Mouse (Mus musculus): ENCODE results near the gene Klc1.

GRCm38 (mm10) chr12:111851745-111852144 lies 93.1 kb downstream of the Klc1 start:
- TF ChIP-seq USF1 (IDR thresholded peaks at IDR 0.05; ENCODE audit: low read depth) (no peak), MAX (IDR thresholded peaks at IDR 0.05; ENCODE audit: low read depth) (no peak), POLR2AphosphoS2 (IDR thresholded peaks at IDR 0.05; ENCODE audit: insufficient read length, low read depth) (peak; percentile 54), MYOD1 (IDR thresholded peaks at IDR 0.05; ENCODE audit: control insufficient read depth in 1 of 3, insufficient read length in 2 of 3, low read depth in 2 of 3) (peak; percentile 99 to 100 (median 99)), POLR2A (IDR thresholded peaks at IDR 0.05; ENCODE audit: insufficient read length, low read depth) (peak; percentile 55), TCF12 (IDR thresholded peaks at IDR 0.05; ENCODE audit: insufficient read depth, poor library complexity, severe bottlenecking) (peak; percentile 90), SRF (IDR thresholded peaks at IDR 0.05; ENCODE audit: control insufficient read depth, insufficient read length, low read depth) (peak; percentile 39), TCF3 (IDR thresholded peaks at IDR 0.05; ENCODE audit: insufficient read length, low read depth) (peak; percentile 91), REST (IDR thresholded peaks at IDR 0.05; ENCODE audit: insufficient read depth, insufficient read length) (no peak), CEBPB (IDR thresholded peaks at IDR 0.05; ENCODE audit: insufficient read depth, poor library complexity, severe bottlenecking) (peak; percentile 58; the same call in 1 of the 2 replicates), E2F4 (IDR thresholded peaks at IDR 0.05; ENCODE audit: insufficient read depth) (no peak), MYOG (IDR thresholded peaks at IDR 0.05; ENCODE audit: control insufficient read depth in 1 of 3, insufficient read depth in 1 of 3, insufficient read length in 2 of 3, low read depth in 2 of 3) (peak; percentile 54 to 92 (median 74))

Measured in myocyte (in vitro differentiated cells).